Mouse (Mus musculus) midbrain, embryonic 11.5 days (tissue): ENCODE data around the gene Best3. TPM values are rescaled to one million over a fixed set of nuclear protein-coding genes. Genes with fewer than 3 reads are reported as not detected.
A peak's percentile ranks its signal among the peaks of the same experiment; 100 is the strongest.
"Not testable (repeated sequence)": the region's sequence is repeated elsewhere in the genome, so short reads cannot be mapped to it uniquely, and the experiment has no call there.

Experiments
- ATAC-seq: fragments of 200-750 bp; cut with Nextera tagmentation; 2 replicates; pipeline ENCODE4 v1.8.0; 2017; ENCODE audit warnings: moderate TSS enrichment, moderate library complexity; ENCODE audit not compliant: low FRiP score
- DNase-seq: peaks from one replicate; pipeline ENCODE4 v3.0.0; 2015; ENCODE audit warnings: low spot score; ENCODE audit errors: missing footprints
- H3K27ac ChIP-seq: fragments of 300-500 bp; sonication (generic); 2 replicates; pipeline ENCODE4 v1.5.1; 2014; ENCODE audit warnings: low read depth, low read length
- H3K27me3 ChIP-seq: fragments of 300-500 bp; sonication (generic); 2 replicates; pipeline ENCODE4 v1.6.1; 2014; ENCODE audit warnings: mild to moderate bottlenecking, low read length, moderate library complexity, mixed read lengths; ENCODE audit not compliant: control insufficient read depth, insufficient read depth
- H3K36me3 ChIP-seq: fragments of 300-500 bp; sonication (generic); 2 replicates; pipeline ENCODE4 v1.6.1; 2014; ENCODE audit warnings: mild to moderate bottlenecking, low read length, moderate library complexity, mixed read lengths; ENCODE audit not compliant: control insufficient read depth, insufficient read depth
- H3K4me1 ChIP-seq: fragments of 300-500 bp; sonication (generic); 2 replicates; pipeline ENCODE4 v1.6.1; 2014; ENCODE audit warnings: low read length; ENCODE audit not compliant: control insufficient read depth, insufficient read depth
- H3K4me2 ChIP-seq: fragments of 300-500 bp; sonication (generic); 2 replicates; pipeline ENCODE4 v1.6.1; 2014; ENCODE audit warnings: mild to moderate bottlenecking, moderate library complexity
- H3K4me3 ChIP-seq: fragments of 300-500 bp; sonication (generic); 2 replicates; pipeline ENCODE4 v1.5.1; 2014; ENCODE audit warnings: low read depth, low read length
- H3K9ac ChIP-seq: fragments of 300-500 bp; sonication (generic); 2 replicates; pipeline ENCODE4 v1.6.1; 2014; ENCODE audit warnings: low read length
- H3K9me3 ChIP-seq: fragments of 300-500 bp; sonication (generic); 2 replicates; pipeline ENCODE4 v1.6.1; 2016; ENCODE audit warnings: low read length; ENCODE audit not compliant: control insufficient read depth
- WGBS: fragments of 180-500 bp; shearing (Covaris S2); extraction: QIAGEN DNeasy Blood & Tissue Kit; methylation state at CpG from one replicate; pipeline ENCODE4 v1.1.7; 2014; 5-methylcytosine and 5-hydroxymethylcytosine counted together
- polyA plus RNA-seq: library from polyadenylated mRNA; unstranded; fragments of >200 nt; fragmentation: Nextera tagmentation; extraction: Ambion mirVana; gene quantifications from 2 replicates; pipeline ENCODE4 v1.2.1, GENCODE M21; 2014

Gene Best3
- polyA plus RNA-seq, 1 experiment from 2014 or later, result not detected

- H3K4me2 ChIP-seq, result no peak overlapping the region
- H3K27ac ChIP-seq, result no peak overlapping the region
- H3K4me3 ChIP-seq, result no peak overlapping the region
- H3K9ac ChIP-seq, result no peak overlapping the region
- no peak for DNase-seq
- no peaks in the 10 kb centered on the region for H3K9me3 ChIP-seq
- 70% methylated on average over 6 of the region's 6 CpGs for WGBS
- no peaks in the 10 kb centered on the region for H3K36me3 ChIP-seq
- no peaks in the 10 kb centered on the region for H3K27me3 ChIP-seq
- ATAC-seq, result no peak
- no peaks in the 10 kb centered on the region for H3K4me1 ChIP-seq
These were observed 54.2 kb downstream of the Best3 start for GRCm38 (mm10) chr10:117040355-117040754.

GRCm38 (mm10) chr10:117042295-117042694 lies 56.2 kb downstream of the Best3 start:
- no peaks in the 10 kb centered on the region for H3K4me1 ChIP-seq
- no peaks in the 10 kb centered on the region for H3K9me3 ChIP-seq
- ATAC-seq (no peak), DNase-seq (no peak)
- no peaks in the 10 kb centered on the region for H3K27me3 ChIP-seq
- WGBS, result 88% methylated on average over 14 of the region's 14 CpGs
- H3K27ac ChIP-seq, result no peak overlapping the region
- no peak overlapping the region for H3K9ac ChIP-seq
- H3K36me3 ChIP-seq, result no peaks in the 10 kb centered on the region
- H3K4me3 ChIP-seq, result no peak overlapping the region
- H3K4me2 ChIP-seq, result no peak overlapping the region

GRCm38 (mm10) chr10:117043497-117044166 lies 57.5 kb downstream of the Best3 start:
- not testable (repeated sequence) for H3K9ac ChIP-seq, DNase-seq, H3K4me2 ChIP-seq, H3K36me3 ChIP-seq, H3K4me3 ChIP-seq, H3K9me3 ChIP-seq, H3K27me3 ChIP-seq, ATAC-seq, H3K4me1 ChIP-seq, H3K27ac ChIP-seq
- 56% methylated on average over 15 of the region's 16 CpGs for WGBS

GRCm38 (mm10) chr10:117045175-117046056 lies 59.3 kb downstream of the Best3 start, which contains the start of gene Lrrc10:
Gene Lrrc10 (plus strand): TSS chr10:117045341.
- no peak within 1 kb of the TSS for H3K9ac ChIP-seq
- H3K4me2 ChIP-seq, result peak within 1 kb of the TSS; percentile 2; the same call in 1 of the 2 replicates
- H3K27me3 ChIP-seq, result no peaks in the 10 kb centered on the region
- peak; percentile 43; the same call in 1 of the 2 replicates for ATAC-seq
- no peak for DNase-seq
- WGBS, result 53% methylated on average over 40 of the region's 40 CpGs
- H3K4me3 ChIP-seq, result no peak within 1 kb of the TSS
- H3K4me1 ChIP-seq, result no peaks in the 10 kb centered on the region
- H3K36me3 ChIP-seq, result no peaks in the 10 kb centered on the region
- no peaks in the 10 kb centered on the region for H3K9me3 ChIP-seq
- H3K27ac ChIP-seq, result no peak within 1 kb of the TSS

- no peak for DNase-seq
- Histone ChIP-seq H3K27ac (no peak overlapping the region), H3K27me3 (no peaks in the 10 kb centered on the region), H3K4me1 (no peaks in the 10 kb centered on the region), H3K4me3 (no peak overlapping the region), H3K36me3 (peaks cover 27% of the 10 kb centered on the region), H3K9me3 (no peaks in the 10 kb centered on the region), H3K4me2 (no peak overlapping the region), H3K9ac (no peak overlapping the region)
- 79% methylated on average over 4 of the region's 4 CpGs for WGBS
- ATAC-seq, result no peak
These were observed 63.1 kb downstream of the Best3 start for GRCm38 (mm10) chr10:117049253-117049652.

GRCm38 (mm10) chr10:117049961-117050597 lies 64.0 kb downstream of the Best3 start:
- H3K9ac ChIP-seq, result no peak overlapping the region
- no peaks in the 10 kb centered on the region for H3K9me3 ChIP-seq
- no peak for ATAC-seq
- H3K4me3 ChIP-seq, result no peak overlapping the region
- no peaks in the 10 kb centered on the region for H3K27me3 ChIP-seq
- peaks cover 31% of the 10 kb centered on the region for H3K36me3 ChIP-seq
- no peak for DNase-seq
- 81% methylated on average over 4 of the region's 4 CpGs for WGBS
- H3K4me2 ChIP-seq, result no peak overlapping the region
- H3K4me1 ChIP-seq, result no peaks in the 10 kb centered on the region
- no peak overlapping the region for H3K27ac ChIP-seq

GRCm38 (mm10) chr10:117055668-117056067 lies 69.6 kb downstream of the Best3 start:
- Histone ChIP-seq H3K4me2 (no peak overlapping the region), H3K36me3 (peaks cover 64% of the 10 kb centered on the region), H3K4me3 (no peak overlapping the region), H3K27me3 (no peaks in the 10 kb centered on the region), H3K4me1 (no peaks in the 10 kb centered on the region), H3K9ac (no peak overlapping the region), H3K27ac (no peak overlapping the region), H3K9me3 (no peaks in the 10 kb centered on the region)
- DNase-seq (no peak), ATAC-seq (no peak)
- WGBS, result 94% methylated on average over 4 of the region's 4 CpGs

- Histone ChIP-seq H3K4me3 (peak overlapping the region; percentile 93), H3K9me3 (no peaks in the 10 kb centered on the region), H3K27me3 (no peaks in the 10 kb centered on the region), H3K4me1 (peaks cover 4% of the 10 kb centered on the region), H3K36me3 (peaks cover 20% of the 10 kb centered on the region), H3K27ac (no peak overlapping the region), H3K4me2 (peak overlapping the region; percentile 88), H3K9ac (peak overlapping the region; percentile 83)
- ATAC-seq (0 out of 2 replicates have a peak, but pooled peaks have one; percentile 4), DNase-seq (no peak)
- WGBS, result 6% methylated on average over 15 of the region's 15 CpGs
These were observed 76.8 kb downstream of the Best3 start for GRCm38 (mm10) chr10:117062894-117063253.
